Mouse (Mus musculus) cortical plate, adult 2 months (tissue): ENCODE data around the gene Ace3.

Experiments used
- CTCF ChIP-seq: fragments of 200-500 bp; IDR thresholded peaks from 2 replicates; pipeline ENCODE4 v1.5.1; 2011; ENCODE audit warnings: mild to moderate bottlenecking, control low read depth, low read length; ENCODE audit not compliant: insufficient read depth; ENCODE audit errors: extremely low read depth
- POLR2A ChIP-seq: fragments of 200-500 bp; IDR thresholded peaks from 2 replicates; pipeline ENCODE4 v1.6.1; 2011; ENCODE audit warnings: mild to moderate bottlenecking, low read length, control low read depth; ENCODE audit not compliant: insufficient read depth; ENCODE audit errors: extremely low read depth

DNA sequence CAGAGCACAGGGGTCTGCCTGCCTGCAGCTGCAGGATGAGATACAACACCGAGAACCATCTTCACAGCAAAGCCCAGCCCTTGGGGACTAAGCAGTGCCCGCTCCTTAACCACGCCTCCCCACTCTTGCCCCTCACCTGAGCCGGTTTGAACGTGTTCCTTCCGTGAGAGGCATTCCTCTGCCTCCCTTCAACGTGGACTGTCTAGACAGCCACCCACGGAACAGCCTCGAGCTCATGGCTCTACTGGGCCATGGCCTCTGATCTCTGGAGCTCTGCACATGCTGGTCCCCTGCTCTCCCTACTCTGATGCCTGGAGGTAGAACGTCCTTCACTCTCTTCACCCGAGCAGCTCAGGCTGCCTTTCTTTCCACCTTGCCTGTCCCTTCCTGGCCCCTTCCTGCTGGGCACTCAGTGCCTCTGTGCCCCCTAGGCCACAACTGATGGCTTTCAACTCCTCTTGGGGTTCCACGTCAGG, 41.5 kb upstream of the Ace3 start, which contains the start of gene Cyb561:
- TF ChIP-seq CTCF (no peak), POLR2A (no peak)
